Mouse (Mus musculus) CH12.LX (cell line): ENCODE measurements around the gene Nap1l4. TPM values are rescaled to one million over a fixed set of nuclear protein-coding genes. Genes with fewer than 3 reads are reported as not detected.

Experiments
- DNase-seq: peaks from one replicate; pipeline ENCODE4 v3.0.0-alpha.2; 2013; ENCODE audit errors: extremely low read depth
- H3K27ac ChIP-seq: 2 replicates; pipeline ENCODE4 v1.5.1; 2012; ENCODE audit warnings: low read depth, mild to moderate bottlenecking, control low read depth, moderate library complexity; ENCODE audit not compliant: insufficient read depth
- H3K27me3 ChIP-seq: replicated peaks from 2 replicates; pipeline ENCODE3; 2012; ENCODE audit warnings: inconsistent platforms
- H3K36me3 ChIP-seq, 2 experiments: replicated peaks in 1 of 2; 2 replicates each; pipeline versions ENCODE3 to v1.6.1; 2012; ENCODE audit warnings: inconsistent platforms in 1 of 2, low read length in 1 of 2, mild to moderate bottlenecking in 1 of 2, mixed read lengths in 1 of 2, moderate library complexity in 1 of 2; ENCODE audit not compliant: control insufficient read depth in 1 of 2, insufficient read depth in 1 of 2
- H3K4me1 ChIP-seq, 2 experiments: 2 replicates each; pipeline ENCODE4 v1.6.1; 2012; ENCODE audit warnings: inconsistent platforms in 1 of 2, moderate library complexity in 1 of 2; ENCODE audit not compliant: insufficient read depth in 2 of 2, control insufficient read depth in 1 of 2
- H3K4me2 ChIP-seq: 2 replicates; pipeline ENCODE4 v1.6.1; 2012; ENCODE audit warnings: low read depth, mild to moderate bottlenecking, control low read depth; ENCODE audit not compliant: poor library complexity, insufficient read depth, severe bottlenecking
- H3K4me3 ChIP-seq, 3 experiments: fragments of 150-350 bp in 1 of 3; sonication (generic) in 1 of 3; replicated peaks in 1 of 3; 2 replicates each; pipeline versions ENCODE3 to v1.5.1; 2011 to 2012; ENCODE audit warnings: low read depth in 2 of 3, low read length in 2 of 3, mild to moderate bottlenecking in 2 of 3, moderate library complexity in 2 of 3, control low read depth in 1 of 3, improper control_type of control experiment in 1 of 3, inconsistent platforms in 1 of 3, mixed read lengths in 1 of 3; ENCODE audit not compliant: poor library complexity in 1 of 3
- H3K79me2 ChIP-seq: replicated peaks from 2 replicates; pipeline ENCODE4 v1.6.1; 2012; ENCODE audit warnings: mild to moderate bottlenecking, moderate library complexity; ENCODE audit not compliant: control insufficient read depth, poor library complexity, insufficient read depth, severe bottlenecking; ENCODE audit errors: extremely low read depth
- H3K9ac ChIP-seq: 2 replicates; pipeline ENCODE4 v1.6.1; 2012; ENCODE audit warnings: low read depth, mild to moderate bottlenecking, control low read depth, moderate library complexity; ENCODE audit not compliant: insufficient read depth
- H3K9me3 ChIP-seq: replicated peaks from 2 replicates; pipeline ENCODE3; 2012; ENCODE audit warnings: low read length, inconsistent platforms, mixed read lengths
- BHLHE40 ChIP-seq: IDR thresholded peaks from 2 replicates; pipeline ENCODE4 v1.6.1; 2011; ENCODE audit warnings: mild to moderate bottlenecking, low read depth, low read length, improper control_type of control experiment
- CHD1 ChIP-seq: IDR thresholded peaks from 2 replicates; pipeline ENCODE4 v1.6.1; 2012; ENCODE audit warnings: low read depth, low read length, improper control_type of control experiment, inconsistent platforms
- CHD2 ChIP-seq: IDR thresholded peaks from 2 replicates; pipeline ENCODE4 v1.6.1; 2011; ENCODE audit warnings: low read length, improper control_type of control experiment
- CTCF ChIP-seq, 2 experiments: IDR thresholded peaks in 1 of 2; conservative IDR thresholded peaks in 1 of 2; 2 replicates each; pipeline ENCODE4 v1.5.1; 2011 to 2012; ENCODE audit warnings: low read depth in 2 of 2, low read length in 2 of 2, improper control_type of control experiment in 1 of 2, inconsistent platforms in 1 of 2, mild to moderate bottlenecking in 1 of 2, moderate library complexity in 1 of 2
- EP300 ChIP-seq: IDR thresholded peaks from 2 replicates; pipeline ENCODE4 v1.6.1; 2011; ENCODE audit warnings: low read length, improper control_type of control experiment
- ETS1 ChIP-seq: conservative IDR thresholded peaks from 2 replicates; pipeline ENCODE4 v1.6.1; 2012; ENCODE audit warnings: low read depth, mild to moderate bottlenecking, inconsistent platforms, low read length, improper control_type of control experiment, moderate library complexity
- JUN ChIP-seq: IDR thresholded peaks from 2 replicates; pipeline ENCODE4 v1.6.1; 2011; ENCODE audit warnings: low read depth, mild to moderate bottlenecking, low read length, improper control_type of control experiment, moderate library complexity; ENCODE audit not compliant: insufficient read depth
- JUND ChIP-seq: conservative IDR thresholded peaks from 2 replicates; pipeline ENCODE4 v1.6.1; 2011; ENCODE audit warnings: low read depth, low read length, improper control_type of control experiment
- MAFK ChIP-seq: IDR thresholded peaks from 2 replicates; pipeline ENCODE4 v1.6.1; 2011; ENCODE audit warnings: low read length, improper control_type of control experiment; ENCODE audit not compliant: insufficient replicate concordance
- MXI1 ChIP-seq: IDR thresholded peaks from 2 replicates; pipeline ENCODE4 v1.6.1; 2011; ENCODE audit warnings: mild to moderate bottlenecking, low read depth, low read length, improper control_type of control experiment
- MYC ChIP-seq: IDR thresholded peaks from 2 replicates; pipeline ENCODE4 v1.6.1; 2011; ENCODE audit warnings: low read depth, mild to moderate bottlenecking, improper control_type of control experiment, low read length
- NELFE ChIP-seq: IDR thresholded peaks from 2 replicates; pipeline ENCODE4 v1.6.1; 2011; ENCODE audit warnings: low read depth, low read length, improper control_type of control experiment
- NRF1 ChIP-seq: IDR thresholded peaks from 2 replicates; pipeline ENCODE4 v1.6.1; 2014; ENCODE audit warnings: low read depth, mild to moderate bottlenecking, inconsistent platforms, low read length, improper control_type of control experiment, moderate library complexity
- PAX5 ChIP-seq: IDR thresholded peaks from 2 replicates; pipeline ENCODE4 v1.6.1; 2012; ENCODE audit warnings: low read length, inconsistent platforms, mixed read lengths
- POLR2A ChIP-seq: IDR thresholded peaks from 2 replicates; pipeline ENCODE4 v1.6.1; 2011; ENCODE audit warnings: low read depth, mild to moderate bottlenecking, improper control_type of control experiment, low read length
- POLR2AphosphoS2 ChIP-seq: IDR thresholded peaks from 2 replicates; pipeline ENCODE4 v1.6.1; 2011; ENCODE audit warnings: low read depth, low read length, improper control_type of control experiment
- RAD21 ChIP-seq: IDR thresholded peaks from 2 replicates; pipeline ENCODE4 v1.6.1; 2011; ENCODE audit warnings: low read depth, mild to moderate bottlenecking, low read length, improper control_type of control experiment, moderate library complexity
- RCOR1 ChIP-seq: conservative IDR thresholded peaks from 2 replicates; pipeline ENCODE4 v1.6.1; 2012; ENCODE audit warnings: low read depth, mild to moderate bottlenecking, inconsistent platforms, low read length, improper control_type of control experiment
- TBP ChIP-seq: conservative IDR thresholded peaks from 2 replicates; pipeline ENCODE4 v1.6.1; 2011; ENCODE audit warnings: low read depth, low read length, improper control_type of control experiment
- TCF12 ChIP-seq: IDR thresholded peaks from 2 replicates; pipeline ENCODE4 v1.6.1; 2014; ENCODE audit warnings: low read depth, mild to moderate bottlenecking, inconsistent platforms, low read length, improper control_type of control experiment
- UBTF ChIP-seq: IDR thresholded peaks from 2 replicates; pipeline ENCODE4 v1.6.1; 2012; ENCODE audit warnings: low read depth, mild to moderate bottlenecking, inconsistent platforms, low read length, improper control_type of control experiment, moderate library complexity
- ZKSCAN1 ChIP-seq: IDR thresholded peaks from 2 replicates; pipeline ENCODE4 v1.6.1; 2012; ENCODE audit warnings: low read depth, inconsistent platforms, low read length, improper control_type of control experiment, borderline replicate concordance
- ZMIZ1 ChIP-seq: IDR thresholded peaks from 2 replicates; pipeline ENCODE4 v1.6.1; 2012; ENCODE audit warnings: low read depth, mild to moderate bottlenecking, inconsistent platforms, low read length, improper control_type of control experiment
- ZNF384 ChIP-seq: IDR thresholded peaks from 2 replicates; pipeline ENCODE4 v1.6.1; 2012; ENCODE audit warnings: low read depth, low read length, improper control_type of control experiment, inconsistent platforms
- dilution Hi-C: fragments of 300-500 bp; cut with MboI; formaldehyde crosslinking; loops from 2 replicates; pipeline ENCODE4 v1.14.3; 2020; ENCODE audit warnings: low sequenced_read_pairs; ENCODE audit not compliant: extremely low pct_unique_long_range_greater_than_20kb, extremely low pct_ligation_motif_present
- in situ Hi-C: fragments of 300-500 bp; cut with MboI; formaldehyde crosslinking; loops from 3 replicates; pipeline ENCODE4 v1.14.3; 2019; ENCODE audit warnings: low sequenced_read_pairs, low pct_ligation_motif_present, low pct_unique_long_range_greater_than_20kb, mixed read lengths
- polyA plus RNA-seq: library from polyadenylated mRNA; unstranded; fragments of >175 nt; gene quantifications from 2 replicates; pipeline ENCODE4 v1.2.1, GENCODE M21; 2012; ENCODE audit warnings: low read depth; ENCODE audit not compliant: insufficient read length
- total RNA-seq, 2 experiments: library from RNA; depleted of rRNA; stranded (reverse); fragments of 300-350 nt in 1 of 2; fragments of >200 nt in 1 of 2; gene quantifications; 2 replicates each; pipeline ENCODE4 v1.2.3; 2012 to 2014

The Nap1l4 gene
- total and polyA plus RNA-seq, 3 experiments: 121 to 175 (median 154) TPM

- H3K79me2 ChIP-seq: no peaks in the 10 kb centered on the region
- DNase-seq: no peak
- in situ Hi-C loops (no loop called here), dilution Hi-C loops (no loop called here)
- H3K36me3 ChIP-seq: peaks cover 56 to 75% of the 10 kb centered on the region in 2 experiments
- no peaks in the 10 kb centered on the region for H3K27me3 ChIP-seq
- H3K9me3 ChIP-seq: no peaks in the 10 kb centered on the region
- H3K27ac ChIP-seq: no peak overlapping the region
- H3K4me1 ChIP-seq: no peaks in the 10 kb centered on the region
- TF ChIP-seq CHD1 (no peak), ZKSCAN1 (no peak), RAD21 (no peak), PAX5 (no peak), BHLHE40 (no peak), TCF12 (no peak), ETS1 (no peak), RCOR1 (no peak)
- H3K4me3 ChIP-seq: no peak overlapping the region
- no peak overlapping the region for H3K4me2 ChIP-seq
- H3K9ac ChIP-seq: no peak overlapping the region
Measured at GRCm38 (mm10) chr7:143514416-143514768, 34.5 kb downstream of the Nap1l4 start.

GRCm38 (mm10) chr7:143513763-143514415 is 35.0 kb downstream of the Nap1l4 start:
- H3K27me3 ChIP-seq: no peaks in the 10 kb centered on the region
- TF ChIP-seq MAFK (no peak), PAX5 (no peak), ZNF384 (no peak), POLR2A (no peak), JUND (no peak), ZMIZ1 (no peak), CHD1 (no peak), UBTF (no peak), NELFE (no peak), NRF1 (no peak), TBP (no peak), CTCF (conservative IDR thresholded peaks at IDR 0.05 in 1 of 2, IDR thresholded peaks at IDR 0.05 in 1 of 2; ENCODE audit: low read depth in 2 of 2, low read length in 2 of 2) (no peak), TCF12 (no peak), MXI1 (no peak), CHD2 (no peak), MYC (no peak), ETS1 (no peak), EP300 (no peak), POLR2AphosphoS2 (no peak), JUN (no peak)
- H3K36me3 ChIP-seq: peaks cover 51 to 70% of the 10 kb centered on the region in 2 experiments
- no peak overlapping the region for H3K27ac ChIP-seq
- no peak overlapping the region for H3K4me3 ChIP-seq
- H3K79me2 ChIP-seq: no peaks in the 10 kb centered on the region
- no peak overlapping the region for H3K9ac ChIP-seq
- no peaks in the 10 kb centered on the region for H3K4me1 ChIP-seq
- no peak overlapping the region for H3K4me2 ChIP-seq
- in situ Hi-C loops (no loop called here), dilution Hi-C loops (no loop called here)
- H3K9me3 ChIP-seq: no peaks in the 10 kb centered on the region
- DNase-seq: no peak
